Mouse (Mus musculus) embryo, embryonic 10.5 days (tissue): ENCODE results near the gene Tmem106c.

Experiments
- DNase-seq: peaks from one replicate; pipeline ENCODE4 v3.0.0-alpha.2; 2015; ENCODE audit warnings: low spot score

The Tmem106c gene

DNA sequence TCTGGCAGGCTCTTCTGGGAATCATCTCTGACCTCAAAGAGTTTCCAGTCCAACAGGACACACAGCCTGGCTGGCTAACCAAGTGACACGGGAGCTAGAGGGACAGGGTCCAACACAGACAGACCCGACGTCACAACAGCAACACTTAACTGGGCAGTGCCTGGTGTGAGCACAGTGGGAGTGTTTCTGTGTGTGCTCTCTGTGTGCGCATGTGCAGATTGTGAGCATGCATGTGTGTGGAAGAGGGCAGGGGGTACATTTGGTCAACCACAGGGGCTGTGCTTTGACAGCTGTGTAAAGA, 11.2 kb upstream of the Tmem106c start:
- no peak for DNase-seq

DNA sequence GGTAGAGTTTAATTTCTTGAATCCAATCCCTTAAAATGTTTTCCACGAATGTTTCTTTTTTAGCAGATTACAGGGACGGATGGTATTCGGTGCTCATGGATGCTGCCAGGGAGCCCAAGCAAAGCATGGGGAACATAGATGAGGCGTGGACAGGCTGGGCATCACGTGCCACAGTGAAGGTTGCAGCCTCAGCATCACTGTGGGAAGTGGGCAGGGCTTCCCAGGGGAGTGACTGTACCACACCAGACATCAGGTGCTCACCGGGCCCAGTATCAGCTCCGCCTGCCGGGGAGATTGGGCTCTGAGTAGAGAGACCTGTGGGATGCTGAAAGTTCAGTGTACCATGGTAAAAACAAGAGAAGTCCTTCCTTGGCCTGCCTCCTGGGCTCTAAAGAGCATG, 9.3 kb upstream of the Tmem106c start:
- no peak for DNase-seq

- peak; percentile 22 for DNase-seq
Observed at GRCm38 (mm10) chr15:97955286-97955685, 8.7 kb upstream of the Tmem106c start.

GRCm38 (mm10) chr15:97955742-97956141, 8.3 kb upstream of the Tmem106c start:
- DNase-seq, result peak; percentile 26

- no peak for DNase-seq
Observed at GRCm38 (mm10) chr15:97956416-97956815, 7.6 kb upstream of the Tmem106c start.

DNA sequence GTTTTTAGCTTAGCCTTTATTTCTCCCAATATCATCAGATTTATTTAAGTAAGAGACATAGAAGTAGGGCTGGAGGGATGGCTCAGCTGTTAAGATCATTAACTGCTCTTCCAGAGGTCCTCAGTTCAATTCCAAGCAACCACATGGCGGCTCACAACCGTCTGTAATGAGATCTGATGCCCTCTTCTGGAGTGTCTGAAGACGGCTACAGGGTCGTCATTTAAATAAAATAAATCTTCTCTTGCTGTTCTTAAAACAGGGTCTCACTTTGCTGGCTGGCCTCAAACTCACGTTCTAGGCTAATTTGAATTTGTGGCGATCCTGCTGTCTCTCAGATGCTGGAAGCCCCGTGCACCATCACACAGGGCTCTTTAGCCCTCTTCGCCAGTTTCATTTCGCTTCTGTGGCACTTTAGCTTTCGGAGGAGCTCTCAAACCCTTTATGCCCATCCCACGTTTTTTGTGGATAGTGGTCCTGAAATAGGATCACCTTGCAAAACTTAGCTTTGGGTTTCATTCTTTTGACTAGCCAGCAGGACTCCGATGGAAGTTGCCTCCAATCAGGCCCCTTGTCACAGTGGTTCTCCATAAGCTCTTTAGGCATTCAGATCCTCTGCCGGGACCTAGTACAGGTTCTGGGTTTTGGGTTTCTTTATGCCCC, 541 bp upstream of the Tmem106c start:
- peak; percentile 47 for DNase-seq

DNA sequence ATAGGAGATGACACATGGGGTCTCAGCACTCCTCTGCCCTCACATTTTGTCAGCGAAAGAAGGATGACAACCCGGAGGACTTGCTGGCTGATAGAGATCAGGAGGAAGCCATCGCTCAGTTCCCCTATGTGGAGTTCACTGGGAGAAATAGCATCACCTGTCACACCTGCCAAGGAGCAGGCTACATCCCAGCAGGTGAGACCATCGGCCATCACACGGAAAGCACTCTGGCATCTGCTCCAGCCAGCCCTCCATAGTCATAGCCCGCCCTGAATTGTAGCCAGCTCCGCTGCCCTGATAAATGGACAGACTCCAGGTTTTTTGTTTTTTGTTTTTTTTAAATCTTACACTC, 812 bp downstream of the Tmem106c start:
- DNase-seq, result no peak

DNA sequence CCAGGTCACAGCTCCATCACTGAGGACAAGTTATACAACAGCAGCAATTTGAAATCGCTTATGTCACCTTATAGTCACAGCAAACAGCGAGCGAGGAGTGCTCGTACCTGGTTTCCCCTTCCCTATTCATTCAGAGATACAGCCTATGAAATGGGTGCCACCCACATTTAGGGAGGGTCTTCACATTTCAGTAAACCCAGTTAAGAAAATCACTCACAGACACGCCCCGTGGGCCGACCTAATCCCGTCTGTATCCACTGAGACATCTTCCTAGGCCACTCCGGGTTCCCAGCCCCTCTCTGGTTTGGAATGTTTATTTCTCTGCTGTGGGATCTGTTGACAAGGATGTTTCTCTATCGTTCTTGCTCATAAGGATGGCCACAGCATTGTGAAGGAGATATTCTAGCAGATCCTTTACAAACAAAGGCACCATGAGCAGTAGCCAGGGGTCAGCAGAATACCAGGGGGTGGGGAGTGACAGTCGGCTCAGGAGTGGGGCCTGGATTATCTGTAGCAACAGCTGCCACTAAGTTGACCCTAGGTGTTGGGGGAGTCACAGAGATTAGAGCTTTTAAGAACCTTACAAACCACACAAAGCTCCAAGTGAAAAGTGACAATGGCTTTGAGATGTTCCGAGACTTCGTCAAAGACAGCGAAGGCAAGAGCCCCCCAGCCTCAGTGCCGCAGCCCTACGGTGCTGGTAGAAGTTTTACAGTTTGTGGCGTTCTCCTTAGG, 1.5 kb downstream of the Tmem106c start:
- no peak for DNase-seq

- peak; percentile 55 for DNase-seq
Observed at GRCm38 (mm10) chr15:97970299-97970698, 6.3 kb downstream of the Tmem106c start.

DNA sequence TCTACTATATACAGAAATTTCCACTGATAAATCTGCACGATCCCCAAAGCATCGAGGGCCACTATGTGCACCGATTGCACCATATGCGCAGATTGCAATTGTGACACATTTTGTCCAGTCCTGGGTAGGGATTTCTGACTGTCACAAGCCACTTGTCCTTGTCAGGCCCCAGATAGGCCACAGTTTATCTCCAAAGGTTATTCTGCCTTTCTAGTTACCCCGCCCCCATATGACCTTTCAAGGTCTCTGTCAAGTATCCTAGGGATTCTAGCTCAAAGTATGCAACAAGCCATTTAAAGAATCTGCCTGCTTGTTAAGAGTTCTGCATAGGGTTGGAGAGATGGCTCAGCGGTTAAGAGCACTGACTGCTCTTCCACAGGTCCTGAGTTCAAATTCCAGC, 8.6 kb downstream of the Tmem106c start:
- DNase-seq, result no peak

- no peak for DNase-seq
Observed at GRCm38 (mm10) chr15:97973248-97974005, 9.4 kb downstream of the Tmem106c start.

- no peak for DNase-seq
Observed at GRCm38 (mm10) chr15:97981560-97981959, 17.6 kb downstream of the Tmem106c start.

- peak; percentile 76 for DNase-seq
Observed at GRCm38 (mm10) chr15:97989544-97989943, 25.5 kb downstream of the Tmem106c start.

DNA sequence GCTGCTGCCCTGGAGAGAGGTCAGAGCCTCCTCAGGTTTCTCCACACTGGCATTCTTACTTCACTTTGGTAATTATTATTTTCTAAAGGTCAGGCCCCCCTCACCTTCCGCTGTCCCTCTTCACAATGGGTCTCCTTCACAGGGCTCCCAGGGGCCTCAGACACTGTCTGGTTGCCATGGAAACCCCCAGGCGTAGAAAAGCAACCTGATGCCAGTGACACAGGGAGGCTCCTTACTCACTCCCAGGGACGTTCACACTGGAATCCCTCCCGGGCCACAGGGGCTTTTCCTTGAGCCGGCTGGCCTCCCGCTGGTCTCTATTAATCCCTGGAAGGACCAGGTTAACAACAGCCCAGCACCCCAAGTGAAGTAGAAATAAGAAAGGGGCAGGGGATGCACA, 26.1 kb downstream of the Tmem106c start:
- peak; percentile 97 for DNase-seq

DNA sequence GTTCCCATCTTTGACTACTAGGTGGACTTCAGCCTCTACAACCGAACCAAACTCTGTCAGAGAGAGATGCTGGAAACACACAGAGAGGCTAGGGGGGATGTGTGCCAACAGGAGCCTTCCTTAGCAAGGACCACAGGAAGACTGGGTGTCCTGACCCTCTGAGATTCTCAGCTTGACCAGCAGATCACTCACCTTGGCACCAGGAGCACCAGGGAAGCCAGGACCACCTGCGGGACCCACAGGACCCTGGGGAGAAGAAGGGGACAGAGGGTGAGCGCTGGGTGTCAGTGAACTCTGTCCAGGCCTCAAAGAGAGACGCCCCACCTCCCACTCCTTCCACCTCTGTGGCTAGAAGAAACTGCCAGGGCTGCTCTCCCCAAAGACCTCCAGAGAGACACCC, 26.7 kb downstream of the Tmem106c start:
- DNase-seq, result no peak

DNA sequence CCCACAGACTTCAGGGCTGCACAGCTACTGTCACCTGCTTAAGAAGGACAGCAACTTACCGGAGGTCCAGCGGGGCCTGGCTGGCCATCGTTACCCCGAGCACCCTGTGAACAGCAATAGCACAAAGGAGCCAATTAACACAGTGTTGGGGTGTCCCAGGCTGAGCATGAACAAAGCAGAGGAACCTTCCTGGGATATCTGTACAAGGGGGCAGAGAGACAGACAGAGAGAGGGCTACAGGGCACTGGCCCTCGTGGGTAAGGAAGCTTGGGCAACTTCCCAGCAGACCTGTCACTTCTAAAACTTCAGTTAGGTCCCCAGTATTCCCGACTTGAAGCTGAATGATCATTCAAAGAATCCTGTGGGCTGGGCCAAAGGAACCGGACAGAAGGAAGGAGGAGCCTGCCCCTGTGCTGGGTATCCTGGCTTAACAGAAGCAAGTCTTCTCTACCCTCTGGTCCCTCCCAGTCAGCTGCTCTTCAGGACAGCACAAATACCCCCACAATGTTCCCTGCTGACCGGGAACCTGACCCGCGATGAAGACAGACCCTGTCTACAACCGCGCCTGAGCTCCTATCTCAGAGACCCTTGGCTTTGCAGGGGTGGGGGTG, 27.4 kb downstream of the Tmem106c start:
- DNase-seq, result peak; percentile 68

DNA sequence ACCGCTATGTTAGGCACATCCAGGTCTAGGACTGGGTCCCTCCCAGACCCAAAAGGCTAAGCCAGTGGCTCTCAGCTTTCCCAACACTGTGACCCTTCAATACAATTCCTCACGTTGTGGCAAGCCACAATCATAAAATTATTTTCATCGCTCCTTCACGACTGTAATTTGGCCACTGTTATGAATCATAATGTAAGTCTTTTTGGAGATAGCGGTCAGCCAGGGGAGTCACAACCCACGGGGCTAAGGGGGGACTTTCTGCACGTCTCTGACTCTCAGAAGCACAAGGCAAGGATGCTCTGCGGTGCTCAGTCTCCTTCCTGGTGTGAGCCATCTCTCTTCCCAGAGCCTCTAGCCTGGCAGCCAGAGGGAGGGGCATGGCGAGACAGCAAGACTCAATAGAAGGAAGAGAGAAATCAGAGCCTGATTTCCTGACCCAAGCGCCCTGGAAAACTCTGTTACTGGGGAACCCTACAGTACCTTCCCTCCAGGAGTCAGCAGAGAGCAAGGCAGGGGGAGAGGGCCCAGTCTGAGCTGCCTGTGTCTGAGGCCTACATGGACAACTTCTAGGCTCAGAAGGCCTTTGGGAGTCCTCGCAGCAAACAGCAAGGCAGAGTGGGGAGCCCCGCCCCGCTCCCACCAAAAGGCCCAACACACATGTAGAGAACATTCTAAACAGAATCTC, 28.2 kb downstream of the Tmem106c start:
- DNase-seq, result peak; percentile 67

- DNase-seq, result peak; percentile 97
Observed at GRCm38 (mm10) chr15:97992712-97993286, 28.8 kb downstream of the Tmem106c start.

DNA sequence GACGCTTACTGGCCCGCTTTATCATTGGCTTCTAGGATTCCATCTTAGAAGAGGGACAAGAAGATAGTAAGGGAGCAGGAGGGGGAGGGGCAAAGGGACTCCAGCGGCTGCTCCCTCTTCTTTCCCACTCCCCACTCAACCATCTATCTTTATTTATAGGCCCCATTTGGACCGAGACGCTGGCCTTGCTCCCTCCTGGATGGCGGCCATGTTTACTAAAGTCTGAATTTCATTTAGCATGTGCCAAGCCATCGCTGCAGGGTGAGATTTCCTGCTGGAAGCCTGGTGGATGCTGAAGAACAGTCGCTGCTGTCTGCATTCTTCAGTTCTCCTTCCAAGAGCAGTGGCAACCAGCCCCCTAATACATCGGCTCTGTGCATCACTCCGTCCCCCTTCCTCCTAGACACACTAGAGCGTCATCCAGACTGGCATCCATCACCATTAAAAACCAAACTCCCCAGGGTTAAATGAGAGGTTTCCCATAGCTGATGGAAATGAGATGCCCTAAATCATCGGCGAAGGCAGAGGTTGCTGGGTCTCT, 32.8 kb downstream of the Tmem106c start:
- DNase-seq, result no peak

DNA sequence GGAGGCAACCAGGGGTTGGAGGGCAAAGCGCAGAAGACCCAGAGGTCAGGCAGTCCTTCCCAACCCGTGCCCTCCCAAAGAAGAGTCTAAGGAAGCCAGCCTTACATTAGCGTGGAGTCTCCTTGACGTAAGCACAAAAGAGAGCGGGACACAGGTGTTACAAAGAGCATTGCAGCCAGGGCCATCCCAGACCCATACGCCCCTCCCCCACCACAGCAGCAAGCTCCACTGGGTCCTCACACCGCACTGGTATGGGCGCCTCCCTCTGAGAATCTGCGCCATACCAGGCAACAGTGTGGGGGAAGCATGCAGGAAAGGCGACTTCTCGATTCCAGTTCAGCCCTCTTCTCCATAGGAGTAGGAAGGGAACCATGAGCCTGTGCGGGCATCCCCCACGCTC, 35.5 kb downstream of the Tmem106c start:
- peak; percentile 32 for DNase-seq

GRCm38 (mm10) chr15:97999991-98000390, 36.0 kb downstream of the Tmem106c start:
- peak; percentile 42 for DNase-seq
